Mouse (Mus musculus) cerebellum, adult 2 months (tissue): ENCODE results near the gene Psma5. TPM values are rescaled to one million over a fixed set of nuclear protein-coding genes. Genes with fewer than 3 reads are reported as not detected.

Experiments
- DNase-seq, 2 experiments: peaks; one replicate each; pipeline ENCODE4 v3.0.0; 2021
- H3K27ac ChIP-seq: fragments of 200-500 bp; 2 replicates; pipeline ENCODE4 v1.5.1; 2012; ENCODE audit warnings: low read length, control low read depth, inconsistent platforms; ENCODE audit not compliant: insufficient read depth
- H3K27me3 ChIP-seq: fragments of 200-500 bp; 2 replicates; pipeline ENCODE4 v1.6.1; 2012; ENCODE audit warnings: inconsistent platforms, mild to moderate bottlenecking, low read length, moderate library complexity; ENCODE audit not compliant: control insufficient read depth, insufficient read depth
- H3K4me1 ChIP-seq: fragments of 200-500 bp; 2 replicates; pipeline ENCODE4 v1.6.1; 2011; ENCODE audit warnings: low read length; ENCODE audit not compliant: control insufficient read depth, insufficient read depth
- H3K4me3 ChIP-seq: fragments of 200-500 bp; replicated peaks from 2 replicates; pipeline ENCODE3; 2011; ENCODE audit warnings: mild to moderate bottlenecking, low read depth, low read length, control low read depth; ENCODE audit not compliant: insufficient read depth
- CTCF ChIP-seq: fragments of 200-500 bp; IDR thresholded peaks from 2 replicates; pipeline ENCODE4 v1.5.1; 2011; ENCODE audit warnings: low read depth, mild to moderate bottlenecking, control low read depth, low read length, moderate library complexity, borderline replicate concordance; ENCODE audit not compliant: insufficient read depth
- POLR2A ChIP-seq: fragments of 200-500 bp; IDR thresholded peaks from 2 replicates; pipeline ENCODE4 v1.6.1; 2011; ENCODE audit warnings: low read length, control low read depth, borderline replicate concordance; ENCODE audit not compliant: insufficient read depth
- WGBS: fragments of 180-500 bp; shearing (Covaris S2); methylation state at CpG from one replicate; pipeline ENCODE4 v1.1.7; 2018; 5-methylcytosine and 5-hydroxymethylcytosine counted together
- polyA plus RNA-seq: library from polyadenylated mRNA; depleted of rRNA; stranded (reverse); fragments of >200 nt; gene quantifications from 2 replicates; pipeline ENCODE4 v1.2.3, GENCODE M21; 2012; rRNA removed

Psma5 gene
- 111 and 112 TPM in 2 replicates for polyA plus RNA-seq

DNA sequence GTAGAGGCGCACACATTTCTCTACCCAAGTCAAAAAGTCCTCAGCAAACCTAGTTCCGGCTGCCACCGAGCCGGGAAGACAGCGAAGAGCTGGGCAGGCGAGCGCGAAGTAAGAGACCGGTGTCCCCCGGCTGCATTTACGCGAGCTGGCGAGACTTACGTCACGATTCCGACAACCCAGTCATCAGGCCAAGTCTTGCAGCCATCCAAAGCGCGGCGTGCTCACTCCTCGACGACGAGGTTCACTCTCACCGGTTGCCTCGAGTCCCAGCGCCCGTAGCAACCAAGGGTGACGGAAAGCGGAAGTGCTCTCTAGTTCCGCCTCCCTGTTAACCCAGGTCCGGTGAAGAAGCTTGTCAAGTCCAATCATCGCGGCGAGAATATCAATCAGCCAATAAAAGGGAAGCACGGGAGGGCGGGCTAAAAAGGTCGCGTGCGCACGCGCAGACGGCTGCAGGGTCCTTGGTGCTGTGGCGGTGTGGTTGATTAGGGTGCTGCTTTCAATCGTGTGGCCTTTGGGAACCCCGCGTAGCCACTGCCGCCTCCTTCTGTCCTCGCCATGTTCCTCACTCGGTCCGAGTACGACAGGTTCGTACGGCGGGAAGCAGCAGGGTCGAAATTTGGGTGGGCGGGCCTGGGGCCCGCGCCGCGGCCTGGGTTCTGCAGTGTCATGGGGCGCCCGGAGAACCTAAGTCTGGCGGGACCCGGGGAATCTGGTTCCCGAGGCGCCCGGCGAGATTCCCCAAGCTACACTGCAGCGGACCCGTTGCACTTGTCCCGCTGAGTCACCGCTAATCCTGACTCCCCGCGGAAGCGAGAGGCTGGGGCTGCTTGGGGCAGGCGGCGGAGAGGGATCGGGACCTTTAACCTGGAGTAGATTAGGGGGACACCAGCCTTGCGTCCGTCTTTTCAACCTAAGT is at the start of gene Psma5:
TSS of gene Psma5 (plus strand) at position 208 of the 919 bp plus-strand sequence.
- DNase-seq, result peak; percentile 92 to 96
- peak within 1 kb of the TSS; percentile 69 for H3K4me3 ChIP-seq
- TF ChIP-seq CTCF (no peak), POLR2A (0 out of 2 replicates have a peak, but pooled peaks have one; percentile 17)
- H3K4me1 ChIP-seq, result peaks cover 6% of the 10 kb centered on the region
- no peaks in the 10 kb centered on the region for H3K27me3 ChIP-seq
- WGBS, result under 1% methylated on average over 79 of the region's 79 CpGs
- no peak within 1 kb of the TSS for H3K27ac ChIP-seq

DNA sequence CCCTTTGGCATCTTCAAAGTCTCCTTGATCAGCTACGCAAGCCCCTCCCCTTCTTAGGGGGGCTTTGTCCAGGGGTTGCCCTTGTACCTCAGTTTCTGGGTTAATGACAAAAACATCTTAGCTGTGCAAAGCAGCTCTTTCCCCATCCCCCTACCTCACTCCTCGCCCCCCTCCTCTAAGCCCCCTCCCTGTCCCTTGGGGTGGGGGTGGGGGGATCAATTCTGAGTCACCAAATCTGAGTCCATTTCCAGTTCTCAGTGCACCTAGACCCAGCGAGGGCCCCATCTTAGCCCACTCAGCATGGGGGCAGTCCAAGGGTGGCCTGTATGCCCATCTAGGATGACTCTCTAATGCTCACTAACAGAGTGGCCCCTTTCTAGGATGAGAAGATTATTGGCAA is 47.7 kb upstream of the Psma5 start:
- peak; percentile 23 to 35 for DNase-seq
- Histone ChIP-seq H3K27ac (no peak overlapping the region), H3K4me3 (peak overlapping the region; percentile 12), H3K4me1 (peaks cover 12% of the 10 kb centered on the region), H3K27me3 (no peaks in the 10 kb centered on the region)
- no peak for TF ChIP-seq CTCF
- 42% methylated on average over 3 of the region's 3 CpGs for WGBS

DNA sequence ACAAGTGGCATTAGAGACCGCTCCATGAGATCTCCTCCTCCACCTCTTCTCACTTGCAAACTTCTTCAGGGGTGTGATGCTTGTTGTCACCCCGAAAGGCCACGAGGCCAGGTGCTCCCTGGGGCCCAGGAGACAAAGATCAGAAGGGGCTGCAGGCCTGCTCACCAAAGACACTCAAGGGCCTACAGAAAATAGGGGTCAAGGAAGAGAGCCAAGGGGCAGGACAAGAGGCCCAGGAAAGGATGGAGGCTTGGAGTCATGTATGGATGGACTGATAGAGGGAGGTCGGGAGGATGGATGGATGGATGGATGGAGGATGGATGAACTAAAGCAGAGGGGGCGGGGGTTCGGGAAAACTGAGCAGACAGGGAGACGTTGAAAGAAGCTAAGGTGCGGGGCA is 47.2 kb upstream of the Psma5 start:
- Histone ChIP-seq H3K27ac (no peak overlapping the region), H3K4me1 (peaks cover 12% of the 10 kb centered on the region), H3K4me3 (peak overlapping the region; percentile 79), H3K27me3 (no peaks in the 10 kb centered on the region)
- no peak for TF ChIP-seq POLR2A
- no peak for TF ChIP-seq CTCF
- DNase-seq, result no peak
- 6% methylated on average over 8 of the region's 8 CpGs for WGBS

DNA sequence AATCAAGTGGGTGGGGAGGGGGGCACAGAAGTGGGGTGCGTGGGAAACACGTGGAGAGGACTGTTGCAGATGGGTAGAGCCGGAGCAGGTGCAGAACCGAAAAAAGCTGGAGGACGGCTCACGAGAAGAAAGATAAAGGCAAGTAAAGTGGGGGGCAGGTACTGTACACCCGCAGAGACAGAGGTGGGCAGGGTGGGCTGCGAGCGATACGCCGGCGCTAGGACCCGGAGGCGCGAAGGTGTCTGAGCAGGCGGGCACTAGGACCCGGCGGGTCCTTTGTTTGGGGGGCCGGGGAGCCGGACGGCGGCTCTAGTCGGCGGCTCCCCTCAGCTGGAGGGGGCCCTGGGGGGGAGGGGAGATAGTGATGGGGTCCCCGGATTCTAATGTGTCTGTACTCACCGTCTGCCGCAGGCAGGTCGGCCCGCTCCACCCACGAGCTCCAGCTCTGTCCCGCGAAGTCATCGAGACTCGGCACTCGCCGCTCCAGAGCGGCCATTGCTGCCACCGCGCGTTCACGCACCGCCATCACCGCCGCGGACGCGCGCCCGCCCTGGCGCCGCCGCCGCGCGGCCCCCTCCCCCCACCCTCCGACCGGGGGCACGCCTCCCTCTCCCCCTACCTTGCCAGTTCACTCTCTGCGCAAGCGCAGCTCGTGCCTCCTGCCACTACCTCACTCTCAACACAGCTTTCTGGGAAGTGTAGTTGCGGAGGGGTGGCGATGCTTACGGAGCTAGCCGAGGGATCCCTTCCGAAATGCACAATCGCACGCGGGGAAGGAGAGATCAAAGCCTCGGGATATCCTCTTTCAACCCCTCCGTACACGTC is 46.6 kb upstream of the Psma5 start:
- peaks cover 12% of the 10 kb centered on the region for H3K4me1 ChIP-seq
- peak overlapping the region; percentile 79 for H3K4me3 ChIP-seq
- peak; percentile 96 to 97 for DNase-seq
- peak overlapping the region; percentile 86 for H3K27ac ChIP-seq
- TF ChIP-seq POLR2A (peak; percentile 92), CTCF (no peak)
- under 1% methylated on average over 67 of the region's 72 CpGs for WGBS
- H3K27me3 ChIP-seq, result no peaks in the 10 kb centered on the region

DNA sequence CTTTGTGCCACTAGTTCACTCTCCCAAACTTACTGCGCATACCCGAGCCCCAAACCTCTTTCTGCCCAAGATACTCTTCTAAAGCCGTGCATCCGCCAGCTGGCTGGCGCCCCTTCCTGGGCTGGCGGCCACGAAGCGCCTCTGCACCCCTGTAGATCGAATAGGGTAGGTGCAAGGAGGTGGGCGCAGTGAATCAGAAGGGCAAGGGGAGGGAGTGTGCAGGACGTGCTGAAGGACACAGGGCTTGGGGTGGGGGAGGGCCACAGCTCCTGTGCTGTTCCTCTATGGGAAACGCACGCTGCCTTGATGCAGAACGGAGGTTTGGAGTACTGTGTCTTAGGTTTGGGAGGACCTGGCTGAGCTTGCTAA is 46.0 kb upstream of the Psma5 start, which contains the start of gene Atxn7l2:
TSS of gene Atxn7l2 (minus strand) at position 164 of the 369 bp plus-strand sequence.
- TF ChIP-seq CTCF (no peak; the same call in 1 of the 2 replicates), POLR2A (no peak)
- no peak for DNase-seq
- WGBS, result under 1% methylated on average over 14 of the region's 14 CpGs
- Histone ChIP-seq H3K4me1 (peaks cover 12% of the 10 kb centered on the region), H3K27ac (peak within 1 kb of the TSS; percentile 86), H3K27me3 (no peaks in the 10 kb centered on the region), H3K4me3 (peak within 1 kb of the TSS; percentile 79)

DNA sequence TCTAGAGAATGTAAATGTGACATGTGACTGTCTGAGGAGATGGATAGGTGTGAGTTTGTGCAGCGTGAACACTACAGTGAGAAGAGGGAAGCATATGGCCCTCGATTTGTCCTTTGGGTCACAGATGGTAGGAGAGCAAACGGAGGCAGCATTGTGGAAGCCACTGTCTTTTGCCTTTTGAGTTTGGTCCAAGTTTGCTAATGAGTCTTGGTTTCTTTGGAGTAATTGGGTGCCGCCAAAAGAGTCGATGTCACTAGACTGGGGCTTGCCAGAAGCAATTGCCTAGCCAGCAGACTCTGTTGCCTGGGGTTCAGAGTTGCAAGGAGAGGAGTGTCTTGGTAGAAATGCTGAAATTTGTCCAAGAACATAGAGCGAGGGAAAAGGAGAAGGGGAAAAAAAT is 44.9 kb upstream of the Psma5 start:
- Histone ChIP-seq H3K27ac (no peak overlapping the region), H3K27me3 (no peaks in the 10 kb centered on the region), H3K4me1 (peaks cover 12% of the 10 kb centered on the region), H3K4me3 (peak overlapping the region; percentile 12)
- TF ChIP-seq POLR2A, result no peak
- no peak for TF ChIP-seq CTCF
- DNase-seq, result peak; percentile 45 to 72
- WGBS, result 8% methylated on average over 6 of the region's 6 CpGs

DNA sequence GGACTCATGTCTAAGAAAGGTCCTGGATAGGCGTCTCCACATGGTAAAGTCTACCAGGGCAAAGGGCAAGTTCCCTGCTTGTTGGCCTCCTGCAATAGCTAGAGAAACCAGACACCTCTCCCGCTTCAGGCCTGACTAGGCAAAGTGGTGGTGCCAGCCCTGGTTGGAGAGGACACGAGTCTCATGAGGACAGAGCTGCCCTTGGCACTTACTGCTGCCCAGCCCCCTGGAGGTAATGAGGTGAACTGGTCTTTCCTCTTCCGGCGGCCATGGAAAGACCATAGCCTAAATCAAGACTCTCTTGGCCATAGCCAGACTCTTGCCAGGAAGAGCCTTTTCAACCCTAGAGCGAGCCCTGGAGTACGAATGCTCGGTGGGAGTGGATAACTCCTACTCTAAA is 44.3 kb upstream of the Psma5 start:
- H3K27ac ChIP-seq, result 0 out of 2 replicates have a peak overlapping the region, but pooled peaks have one; percentile 4
- H3K4me1 ChIP-seq, result peaks cover 12% of the 10 kb centered on the region
- no peaks in the 10 kb centered on the region for H3K27me3 ChIP-seq
- no peak for TF ChIP-seq POLR2A
- no peak for TF ChIP-seq CTCF
- H3K4me3 ChIP-seq, result no peak overlapping the region
- WGBS, result 62% methylated on average over 8 of the region's 8 CpGs
- DNase-seq, result peak; percentile 33 to 37
